Mouse (Mus musculus) brain, embryonic 14.5 days (tissue): ENCODE measurements around the gene Clasp2.

Experiments
- CTCF ChIP-seq: fragments of 200-500 bp; IDR thresholded peaks from 2 replicates; pipeline ENCODE4 v1.5.1; 2012; ENCODE audit warnings: inconsistent platforms, mild to moderate bottlenecking, moderate library complexity, borderline replicate concordance; ENCODE audit not compliant: insufficient read depth, insufficient read length; ENCODE audit errors: extremely low read depth
- POLR2A ChIP-seq: fragments of 200-500 bp; IDR thresholded peaks from 2 replicates; pipeline ENCODE4 v1.6.1; 2012; ENCODE audit warnings: mild to moderate bottlenecking, inconsistent platforms, borderline replicate concordance; ENCODE audit not compliant: poor library complexity, insufficient read depth, insufficient read length, severe bottlenecking; ENCODE audit errors: extremely low read depth

DNA sequence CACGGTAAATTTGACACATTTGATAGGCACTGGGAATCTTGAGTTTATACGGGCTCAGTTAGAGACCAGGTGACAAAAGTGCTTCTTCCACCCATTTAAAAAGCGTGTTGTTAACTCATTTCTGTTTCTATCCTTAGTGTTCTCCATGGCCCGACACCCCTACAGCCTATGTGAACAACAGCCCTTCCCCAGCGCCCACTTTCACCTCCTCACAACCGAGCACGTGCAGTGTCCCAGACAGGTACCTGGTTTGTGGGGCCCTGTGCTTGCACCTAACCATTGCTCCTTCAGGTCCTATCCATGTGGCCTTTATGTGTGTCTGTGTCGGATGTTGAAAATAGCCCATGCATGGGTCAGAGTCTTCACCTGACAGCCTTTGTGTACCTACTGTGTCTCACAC, 223.1 kb downstream of the Clasp2 start:
- no peak for TF ChIP-seq POLR2A
- no peak for TF ChIP-seq CTCF
